11 mouse cellular contexts compared by ENCODE assay signal in genomic region chr1:169166041-169166850, GRCm38 (mm10).
A peak's percentile ranks its signal among the peaks of the same experiment; 100 is the strongest.
DNase-seq lines count a peak whose midpoint lies in the region; ATAC-seq and TF ChIP-seq lines count a peak whose summit lies in the region.
"Had no signal": no experiment of that assay in that cellular context is flagged by ENCODE, and none has a peak within 500 bp of the region (broad histone marks: within the 10 kb centered on the region; RNA-seq: fewer than 3 reads in every experiment).

No protein-coding gene starts in this region.

- DNase-seq in heart, adult 11 months: peak; percentile 88
- peak; percentile 64 for DNase-seq in 3T3-L1 (ENCODE audit: low read depth, low spot score)
- DNase-seq in brain, embryonic 14.5 days (ENCODE audit: low read depth): peak; percentile 14
- DNase-seq in kidney, postnatal 36 days: peak; percentile 25 to 55
- no peak for DNase-seq in right cerebral cortex, postnatal 25 days
- DNase-seq in left cerebral cortex, adult 8-10 months (ENCODE audit: low spot score in 2 of 2): no peak
- DNase-seq: liver, postnatal 0 days had no signal

- H3K4me3 ChIP-seq in heart, embryonic 11.5 days (ENCODE audit: low read depth, low read length): no peak overlapping the region
- H3K4me3 ChIP-seq in midbrain, embryonic 15.5 days: no peak overlapping the region
- H3K4me3 ChIP-seq: erythroblast, embryonic 14.5 days; intestine, embryonic 15.5 days had no signal

- H3K4me1 ChIP-seq in heart, embryonic 11.5 days (ENCODE audit: control insufficient read depth, insufficient read depth, low read length): no peaks in the 10 kb centered on the region
- H3K4me1 ChIP-seq in midbrain, embryonic 15.5 days: no peaks in the 10 kb centered on the region
- H3K4me1 ChIP-seq: intestine, embryonic 15.5 days had no signal

- ATAC-seq in heart, embryonic 11.5 days (replicated peaks; ENCODE audit: insufficient number of reproducible peaks, low FRiP score, low TSS enrichment): no peak
- no peak for ATAC-seq in midbrain, embryonic 15.5 days (replicated peaks)
- ATAC-seq: intestine, embryonic 15.5 days; liver, postnatal 0 days had no signal

- no peak overlapping the region for H3K27ac ChIP-seq in heart, embryonic 11.5 days (ENCODE audit: low read depth, low read length)
- no peak overlapping the region for H3K27ac ChIP-seq in midbrain, embryonic 15.5 days
- H3K27ac ChIP-seq: intestine, embryonic 15.5 days had no signal

- 83% methylated on average over 5 of the region's 5 CpGs for WGBS in heart, embryonic 11.5 days (ENCODE audit: insufficient replicate concordance)
- 89% methylated on average over 5 of the region's 5 CpGs for WGBS in midbrain, embryonic 15.5 days

- H3K9ac ChIP-seq in heart, embryonic 11.5 days (ENCODE audit: low read depth, low read length): no peak overlapping the region
- no peak overlapping the region for H3K9ac ChIP-seq in midbrain, embryonic 15.5 days
- H3K9ac ChIP-seq: intestine, embryonic 15.5 days; liver, postnatal 0 days had no signal

- no peaks in the 10 kb centered on the region for H3K9me3 ChIP-seq in heart, embryonic 11.5 days (replicated peaks; ENCODE audit: control insufficient read depth, low read length)
- no peaks in the 10 kb centered on the region for H3K9me3 ChIP-seq in midbrain, embryonic 15.5 days
- H3K9me3 ChIP-seq: intestine, embryonic 15.5 days had no signal

- TF ChIP-seq POLR2A in brain, embryonic 14.5 days (IDR thresholded peaks at IDR 0.05; ENCODE audit: borderline replicate concordance, extremely low read depth, insufficient read depth, insufficient read length, poor library complexity, severe bottlenecking): no peak

- no peaks in the 10 kb centered on the region for H3K27me3 ChIP-seq in heart, embryonic 11.5 days (ENCODE audit: control insufficient read depth, insufficient read depth, low read length)
- H3K27me3 ChIP-seq in midbrain, embryonic 15.5 days (replicated peaks): no peaks in the 10 kb centered on the region
- H3K27me3 ChIP-seq: intestine, embryonic 15.5 days had no signal

- no peaks in the 10 kb centered on the region for H3K36me3 ChIP-seq in heart, embryonic 11.5 days (ENCODE audit: control insufficient read depth, insufficient read depth, low read length)
- H3K36me3 ChIP-seq in midbrain, embryonic 15.5 days (replicated peaks): no peaks in the 10 kb centered on the region
- H3K36me3 ChIP-seq: intestine, embryonic 15.5 days had no signal

- H3K4me2 ChIP-seq in heart, embryonic 11.5 days: no peak overlapping the region
- no peak overlapping the region for H3K4me2 ChIP-seq in midbrain, embryonic 15.5 days
- H3K4me2 ChIP-seq: intestine, embryonic 15.5 days had no signal

- no peak for TF ChIP-seq CTCF in brain, embryonic 14.5 days (IDR thresholded peaks at IDR 0.05; ENCODE audit: borderline replicate concordance, extremely low read depth, insufficient read depth, insufficient read length)

Comparison
In these comparisons a context has a peak if more than half of its experiments do, and no peak if none do; other contexts are left out.
1. DNase-seq: peak in heart, adult 11 months (single experiment), 3T3-L1 (single experiment), brain, embryonic 14.5 days (single experiment) and kidney, postnatal 36 days (2 of 2); none in right cerebral cortex, postnatal 25 days (single experiment) and left cerebral cortex, adult 8-10 months (0 of 2).